Mouse (Mus musculus) heart, embryonic 16.5 days (tissue): ENCODE measurements around the gene Topaz1. TPM values are rescaled to one million over a fixed set of nuclear protein-coding genes. Genes with fewer than 3 reads are reported as not detected.
A peak's percentile ranks its signal among the peaks of the same experiment; 100 is the strongest.

Experiments used
- ATAC-seq: fragments of 200-750 bp; cut with Nextera tagmentation; replicated peaks from 2 replicates; pipeline ENCODE4 v1.8.0; 2017; ENCODE audit warnings: moderate number of reproducible peaks; ENCODE audit not compliant: insufficient read depth, low FRiP score; ENCODE audit errors: extremely low read depth
- H3K27ac ChIP-seq: fragments of 300-500 bp; sonication (generic); 2 replicates; pipeline ENCODE4 v1.5.1; 2014; ENCODE audit warnings: mild to moderate bottlenecking, low read length, control low read depth, moderate library complexity
- H3K27me3 ChIP-seq: fragments of 300-500 bp; sonication (generic); 2 replicates; pipeline ENCODE4 v1.6.1; 2014; ENCODE audit warnings: low read length, mixed read lengths; ENCODE audit not compliant: control insufficient read depth, insufficient read depth
- H3K36me3 ChIP-seq: fragments of 300-500 bp; sonication (generic); 2 replicates; pipeline ENCODE4 v1.6.1; 2014; ENCODE audit not compliant: control insufficient read depth, insufficient read depth
- H3K4me1 ChIP-seq: fragments of 300-500 bp; sonication (generic); 2 replicates; pipeline ENCODE4 v1.6.1; 2014; ENCODE audit warnings: low read length, mixed read lengths; ENCODE audit not compliant: control insufficient read depth, insufficient read depth
- H3K4me2 ChIP-seq: fragments of 300-500 bp; sonication (generic); 2 replicates; pipeline ENCODE4 v1.6.1; 2014; ENCODE audit warnings: low read depth, mild to moderate bottlenecking, control low read depth, low read length
- H3K4me3 ChIP-seq: fragments of 300-500 bp; sonication (generic); 2 replicates; pipeline ENCODE4 v1.5.1; 2014; ENCODE audit warnings: mild to moderate bottlenecking, control low read depth, low read length
- H3K9ac ChIP-seq: fragments of 300-500 bp; sonication (generic); 2 replicates; pipeline ENCODE4 v1.6.1; 2014; ENCODE audit warnings: low read length, control low read depth
- H3K9me3 ChIP-seq: fragments of 300-500 bp; sonication (generic); replicated peaks from 2 replicates; pipeline ENCODE4 v1.6.1; 2016; ENCODE audit warnings: low read length; ENCODE audit not compliant: control insufficient read depth
- whole genome bisulfite sequencing: fragments of 180-500 bp; shearing (Covaris S2); extraction: QIAGEN DNeasy Blood & Tissue Kit; methylation state at CpG from one replicate; pipeline ENCODE4 v1.1.7; 2014; 5-methylcytosine and 5-hydroxymethylcytosine counted together
- polyA plus RNA-seq: library from polyadenylated mRNA; unstranded; fragments of >200 nt; fragmentation: Nextera tagmentation; extraction: Ambion mirVana; gene quantifications from 2 replicates; pipeline ENCODE4 v1.2.1, GENCODE M21; 2015

The Topaz1 gene
- polyA plus RNA-seq, 1 experiment from 2014 or later, result not detected

DNA sequence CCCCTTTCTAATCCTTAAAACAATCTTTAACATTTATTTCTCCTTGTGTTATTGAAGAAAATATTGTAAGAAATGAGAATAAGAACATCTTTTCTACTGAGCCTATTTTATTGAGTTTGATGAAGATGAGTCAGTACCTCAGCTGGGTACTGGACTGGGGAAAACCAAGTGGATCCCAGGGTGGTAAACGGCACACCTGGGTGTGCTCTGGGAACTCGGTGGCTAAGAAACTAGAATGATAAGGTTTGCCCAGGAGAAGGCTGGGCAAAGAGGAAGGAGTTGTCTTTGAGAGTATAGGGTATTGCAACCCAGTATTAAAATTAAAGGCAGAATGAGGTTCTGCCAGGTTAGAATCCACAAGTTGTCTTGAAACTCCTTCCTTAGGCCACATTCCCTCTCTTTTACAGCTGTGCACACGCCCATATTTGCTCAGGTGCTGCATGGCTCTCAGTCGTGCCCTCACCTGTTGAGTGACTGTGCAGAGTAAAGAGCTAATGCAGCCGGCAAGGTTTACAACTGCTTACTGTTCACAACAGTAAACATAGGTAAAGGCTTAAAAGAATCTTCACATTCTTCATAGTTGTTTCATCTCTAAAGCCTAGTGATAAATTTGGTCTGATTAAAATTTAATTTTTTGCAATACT lies 76.3 kb downstream of the Topaz1 start:
- H3K4me2 ChIP-seq, result no peak overlapping the region
- no peak overlapping the region for H3K4me3 ChIP-seq
- no peak for ATAC-seq
- WGBS, result 85% methylated on average over 5 of the region's 5 CpGs
- H3K9ac ChIP-seq, result no peak overlapping the region
- no peaks in the 10 kb centered on the region for H3K4me1 ChIP-seq
- H3K36me3 ChIP-seq, result peaks cover 39% of the 10 kb centered on the region
- H3K27me3 ChIP-seq, result no peaks in the 10 kb centered on the region
- H3K27ac ChIP-seq, result no peak overlapping the region
- H3K9me3 ChIP-seq, result no peaks in the 10 kb centered on the region

- Histone ChIP-seq H3K9ac (no peak overlapping the region), H3K9me3 (no peaks in the 10 kb centered on the region)
- 90% methylated on average over 4 of the region's 4 CpGs for WGBS
Observed at GRCm38 (mm10) chr9:122826743-122827142, 79.6 kb downstream of the Topaz1 start.

GRCm38 (mm10) chr9:122829826-122830380 lies 82.8 kb downstream of the Topaz1 start:
- Histone ChIP-seq H3K4me3 (no peak overlapping the region), H3K9ac (no peak overlapping the region), H3K36me3 (peaks cover 21% of the 10 kb centered on the region; the same call in 1 of the 2 replicates), H3K9me3 (no peaks in the 10 kb centered on the region), H3K27me3 (no peaks in the 10 kb centered on the region), H3K4me1 (0 out of 2 replicates have a peak, but pooled peaks cover 3% of the 10 kb centered on the region), H3K4me2 (no peak overlapping the region), H3K27ac (no peak overlapping the region)
- 52% methylated on average over 4 of the region's 4 CpGs for WGBS
- no peak for ATAC-seq

More at GRCm38 (mm10) chr9:122826743-122827142, 79.6 kb downstream of the Topaz1 start:
- Histone ChIP-seq H3K4me3 (no peak overlapping the region), H3K36me3 (peaks cover 29% of the 10 kb centered on the region), H3K4me1 (0 out of 2 replicates have a peak, but pooled peaks cover 3% of the 10 kb centered on the region), H3K4me2 (no peak overlapping the region), H3K27me3 (no peaks in the 10 kb centered on the region), H3K27ac (no peak overlapping the region)
- no peak for ATAC-seq

DNA sequence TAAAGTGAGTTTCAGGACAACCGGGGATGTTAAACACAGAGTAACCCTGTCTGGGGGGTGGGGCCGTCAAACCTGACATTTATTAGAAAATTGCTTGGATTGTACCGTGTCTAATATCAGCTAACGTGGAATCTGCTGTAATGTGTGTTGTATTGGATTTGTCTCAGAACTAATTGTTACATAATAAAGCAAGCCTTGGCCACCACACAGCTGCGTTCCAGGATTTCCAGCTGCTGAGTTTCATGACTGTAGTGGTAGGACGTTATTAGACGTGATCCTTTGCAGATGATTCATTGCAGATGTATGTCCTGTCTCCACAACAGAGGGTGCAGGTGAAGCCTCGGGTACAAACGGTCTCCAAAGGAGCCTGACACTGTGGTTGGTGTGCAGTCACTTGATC lies 89.0 kb downstream of the Topaz1 start:
- no peak for ATAC-seq
- no peaks in the 10 kb centered on the region for H3K27me3 ChIP-seq
- H3K36me3 ChIP-seq, result peaks cover 3% of the 10 kb centered on the region; the same call in 1 of the 2 replicates
- no peak overlapping the region for H3K27ac ChIP-seq
- no peak overlapping the region for H3K4me3 ChIP-seq
- no peak overlapping the region for H3K9ac ChIP-seq
- H3K9me3 ChIP-seq, result no peaks in the 10 kb centered on the region
- 79% methylated on average over 9 of the region's 9 CpGs for WGBS
- H3K4me1 ChIP-seq, result peaks cover 21% of the 10 kb centered on the region
- H3K4me2 ChIP-seq, result no peak overlapping the region

DNA sequence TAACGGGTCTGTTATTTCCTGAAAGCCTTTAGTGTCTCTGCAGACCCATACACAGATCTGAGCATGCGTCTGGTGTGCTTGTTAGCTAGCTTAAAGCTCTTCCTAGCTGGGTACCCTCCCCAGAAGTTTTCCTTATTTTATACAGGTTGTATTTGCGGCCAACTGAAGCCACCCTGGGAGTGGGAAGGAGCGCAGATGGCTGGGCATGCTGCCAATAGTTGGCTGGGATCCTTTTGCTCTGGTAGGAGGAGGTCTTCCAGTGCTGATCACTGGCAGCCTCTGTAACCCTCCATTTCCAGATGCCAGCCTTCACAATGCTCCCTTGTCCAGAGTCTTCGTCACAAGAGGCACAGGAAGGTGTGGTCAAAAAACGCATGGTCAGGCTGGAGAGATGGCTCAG lies 89.6 kb downstream of the Topaz1 start:
- H3K4me2 ChIP-seq, result no peak overlapping the region
- no peak overlapping the region for H3K4me3 ChIP-seq
- 0 out of 2 replicates have a peak overlapping the region, but pooled peaks have one; percentile 22 for H3K9ac ChIP-seq
- ATAC-seq, result peak; percentile 82
- 35% methylated on average over 6 of the region's 6 CpGs for WGBS
- peak overlapping the region; percentile 46 for H3K27ac ChIP-seq
- no peaks in the 10 kb centered on the region for H3K9me3 ChIP-seq
- H3K27me3 ChIP-seq, result no peaks in the 10 kb centered on the region
- peaks cover 3% of the 10 kb centered on the region; the same call in 1 of the 2 replicates for H3K36me3 ChIP-seq
- H3K4me1 ChIP-seq, result peaks cover 18% of the 10 kb centered on the region

DNA sequence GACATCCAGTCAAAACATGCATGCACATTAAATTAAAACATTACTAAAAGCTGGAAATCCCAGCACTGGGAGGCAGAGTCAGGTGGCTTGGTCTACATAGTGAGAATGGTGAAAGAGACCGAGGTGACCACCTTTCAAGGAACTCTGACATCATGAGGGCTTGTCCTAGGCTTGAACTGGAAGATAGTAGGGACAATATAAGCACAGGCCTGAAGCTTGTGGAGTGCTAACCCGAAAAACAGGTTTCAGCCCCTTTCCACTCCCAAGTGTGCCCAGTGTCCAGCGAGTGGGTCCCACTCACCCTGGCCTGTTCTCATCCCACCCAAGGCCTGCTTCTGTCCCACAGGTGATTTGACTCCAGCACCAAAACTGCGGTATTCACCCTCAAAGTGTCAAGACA lies 90.1 kb downstream of the Topaz1 start:
- WGBS, result 84% methylated on average over 4 of the region's 4 CpGs
- 0 out of 2 replicates have a peak overlapping the region, but pooled peaks have one; percentile 22 for H3K9ac ChIP-seq
- ATAC-seq, result no peak; the same call in 1 of the 2 replicates

GRCm38 (mm10) chr9:122837680-122838079 lies 90.5 kb downstream of the Topaz1 start:
- peaks cover 18% of the 10 kb centered on the region for H3K4me1 ChIP-seq
- H3K36me3 ChIP-seq, result peaks cover 3% of the 10 kb centered on the region; the same call in 1 of the 2 replicates
- peak; percentile 67 for ATAC-seq
- no peaks in the 10 kb centered on the region for H3K27me3 ChIP-seq
- WGBS, result 20% methylated on average over 16 of the region's 16 CpGs
- H3K9ac ChIP-seq, result no peak overlapping the region
- peak overlapping the region; percentile 38 for H3K4me2 ChIP-seq
- no peak overlapping the region for H3K27ac ChIP-seq
- H3K4me3 ChIP-seq, result no peak overlapping the region
- no peaks in the 10 kb centered on the region for H3K9me3 ChIP-seq

More for the DNA sequence above, 90.1 kb downstream of the Topaz1 start:
- H3K4me3 ChIP-seq, result no peak overlapping the region
- H3K27me3 ChIP-seq, result no peaks in the 10 kb centered on the region
- H3K36me3 ChIP-seq, result peaks cover 3% of the 10 kb centered on the region; the same call in 1 of the 2 replicates
- H3K9me3 ChIP-seq, result no peaks in the 10 kb centered on the region
- no peak overlapping the region for H3K4me2 ChIP-seq
- peaks cover 18% of the 10 kb centered on the region for H3K4me1 ChIP-seq
- peak overlapping the region; percentile 46 for H3K27ac ChIP-seq

GRCm38 (mm10) chr9:122843760-122844159 lies 96.6 kb downstream of the Topaz1 start, which contains the start of gene Gm35549:
TSS of gene Gm35549 (minus strand) at chr9:122844035.
- H3K4me3 ChIP-seq, result no peak within 1 kb of the TSS
- H3K4me2 ChIP-seq, result no peak within 1 kb of the TSS
- no peak within 1 kb of the TSS for H3K27ac ChIP-seq
- no peak for ATAC-seq
- H3K36me3 ChIP-seq, result peaks cover 5% of the 10 kb centered on the region
- H3K9me3 ChIP-seq, result peaks cover 4% of the 10 kb centered on the region
- no peak within 1 kb of the TSS for H3K9ac ChIP-seq
- no peaks in the 10 kb centered on the region for H3K27me3 ChIP-seq
- no peaks in the 10 kb centered on the region for H3K4me1 ChIP-seq
- 75% methylated on average over 3 of the region's 3 CpGs for WGBS

DNA sequence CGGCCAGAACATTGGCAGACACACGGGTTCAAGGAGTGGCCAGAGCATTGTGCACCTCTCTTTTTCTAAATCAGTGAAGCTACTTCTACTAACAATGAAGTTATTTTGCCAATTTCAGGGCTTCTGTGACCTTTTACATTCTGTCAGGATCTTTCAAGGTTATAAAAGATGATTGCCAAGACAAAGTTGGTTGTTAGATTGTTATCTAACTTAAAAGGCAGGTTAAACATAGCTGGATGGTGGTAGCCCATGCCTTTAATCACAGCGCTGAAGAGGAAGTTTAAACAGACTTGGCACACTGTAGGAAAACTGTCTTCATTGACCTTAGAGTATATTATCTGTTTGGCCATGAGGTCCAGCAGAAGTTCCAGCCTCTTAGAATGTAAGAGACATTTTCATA lies 98.5 kb downstream of the Topaz1 start:
- no peak overlapping the region for H3K27ac ChIP-seq
- no peak for ATAC-seq
- no peaks in the 10 kb centered on the region for H3K4me1 ChIP-seq
- H3K9me3 ChIP-seq, result peaks cover 7% of the 10 kb centered on the region
- H3K9ac ChIP-seq, result no peak overlapping the region
- no peak overlapping the region for H3K4me2 ChIP-seq
- no peak overlapping the region for H3K4me3 ChIP-seq
- WGBS, result 77% methylated on average over 3 of the region's 3 CpGs
- peaks cover 21% of the 10 kb centered on the region for H3K36me3 ChIP-seq
- no peaks in the 10 kb centered on the region for H3K27me3 ChIP-seq
